Mouse (Mus musculus): ENCODE results near the gene Ctps. TPM values are rescaled to one million over a fixed set of nuclear protein-coding genes. Genes with fewer than 3 reads are reported as not detected.

The Ctps gene
- polyA plus RNA-seq, 1 experiment, result 76.3 TPM

- no peaks in the 10 kb centered on the region for H3K27me3 ChIP-seq (ENCODE audit: control insufficient read depth, insufficient read depth, insufficient read length)
- no peak overlapping the region for H3ac ChIP-seq (ENCODE audit: control insufficient read depth, insufficient read length, low read depth)
- no peaks in the 10 kb centered on the region for H3K79me2 ChIP-seq (ENCODE audit: control insufficient read depth, insufficient read depth)
- TF ChIP-seq MYOD1 (IDR thresholded peaks at IDR 0.05; ENCODE audit: control insufficient read depth, insufficient read length, low read depth), result no peak
- H3K36me3 ChIP-seq (ENCODE audit: control insufficient read depth, insufficient read depth), result no peaks in the 10 kb centered on the region
- no peak overlapping the region for H3K4me3 ChIP-seq (ENCODE audit: insufficient read depth, poor library complexity, severe bottlenecking)
- no peaks in the 10 kb centered on the region for H3K79me3 ChIP-seq (ENCODE audit: low read depth)
Measured at GRCm38 (mm10) chr4:120613691-120614329, 43.7 kb upstream of the Ctps start.

- TF ChIP-seq MYOG (IDR thresholded peaks at IDR 0.05; ENCODE audit: control insufficient read depth, extremely low read depth, insufficient read length), result no peak
- TF ChIP-seq FOSL1 (IDR thresholded peaks at IDR 0.05; ENCODE audit: insufficient read depth, low read length, poor library complexity, severe bottlenecking), result no peak
- TF ChIP-seq MAX (IDR thresholded peaks at IDR 0.05), result no peak
- no peak for TF ChIP-seq MYOD1 (IDR thresholded peaks at IDR 0.05; ENCODE audit: control insufficient read depth, insufficient read length, low read depth)
- TF ChIP-seq USF1 (IDR thresholded peaks at IDR 0.05; ENCODE audit: low read depth), result no peak
- TF ChIP-seq CTCF (IDR thresholded peaks at IDR 0.05; ENCODE audit: control insufficient read depth, insufficient read depth, insufficient read length), result no peak
- no peak for TF ChIP-seq CEBPB (IDR thresholded peaks at IDR 0.05; ENCODE audit: low read depth)
- Histone ChIP-seq H3K79me3 (ENCODE audit: low read depth) (no peaks in the 10 kb centered on the region), H3K36me3 (ENCODE audit: control insufficient read depth, insufficient read depth) (no peaks in the 10 kb centered on the region)
Measured at GRCm38 (mm10) chr4:120612304-120613080, 42.4 kb upstream of the Ctps start.

GRCm38 (mm10) chr4:120611005-120611404 lies 40.9 kb upstream of the Ctps start:
- no peaks in the 10 kb centered on the region for H3K79me2 ChIP-seq (ENCODE audit: control insufficient read depth, insufficient read depth)
- H3ac ChIP-seq (ENCODE audit: control insufficient read depth, insufficient read length, low read depth), result no peak overlapping the region
- no peak overlapping the region for H3K4me3 ChIP-seq (ENCODE audit: insufficient read depth, poor library complexity, severe bottlenecking)
- no peaks in the 10 kb centered on the region for H3K27me3 ChIP-seq (ENCODE audit: control insufficient read depth, insufficient read depth, insufficient read length)
- no peak for TF ChIP-seq CTCF (IDR thresholded peaks at IDR 0.05; ENCODE audit: control insufficient read depth, insufficient read depth, insufficient read length)
- no peak for TF ChIP-seq CEBPB (IDR thresholded peaks at IDR 0.05; ENCODE audit: low read depth)
- TF ChIP-seq MYOG (IDR thresholded peaks at IDR 0.05; ENCODE audit: control insufficient read depth, extremely low read depth, insufficient read length), result no peak
- TF ChIP-seq USF1 (IDR thresholded peaks at IDR 0.05; ENCODE audit: low read depth), result no peak
- TF ChIP-seq FOSL1 (IDR thresholded peaks at IDR 0.05; ENCODE audit: insufficient read depth, low read length, poor library complexity, severe bottlenecking), result no peak
- no peak for TF ChIP-seq MYOD1 (IDR thresholded peaks at IDR 0.05; ENCODE audit: control insufficient read depth, insufficient read length, low read depth)
- TF ChIP-seq MAX (IDR thresholded peaks at IDR 0.05), result no peak
- H3K79me3 ChIP-seq (ENCODE audit: low read depth), result no peaks in the 10 kb centered on the region
- no peaks in the 10 kb centered on the region for H3K36me3 ChIP-seq (ENCODE audit: control insufficient read depth, insufficient read depth)

More at GRCm38 (mm10) chr4:120612304-120613080, 42.4 kb upstream of the Ctps start:
- Histone ChIP-seq H3K4me3 (ENCODE audit: insufficient read depth, poor library complexity, severe bottlenecking) (no peak overlapping the region), H3ac (ENCODE audit: control insufficient read depth, insufficient read length, low read depth) (no peak overlapping the region), H3K27me3 (ENCODE audit: control insufficient read depth, insufficient read depth, insufficient read length) (no peaks in the 10 kb centered on the region), H3K79me2 (ENCODE audit: control insufficient read depth, insufficient read depth) (no peaks in the 10 kb centered on the region)

- no peaks in the 10 kb centered on the region for H3K79me2 ChIP-seq (ENCODE audit: control insufficient read depth, insufficient read depth)
- H3K36me3 ChIP-seq (ENCODE audit: control insufficient read depth, insufficient read depth), result no peaks in the 10 kb centered on the region
- no peak overlapping the region for H3K4me3 ChIP-seq (ENCODE audit: insufficient read depth, poor library complexity, severe bottlenecking)
- H3K79me3 ChIP-seq (ENCODE audit: low read depth), result no peaks in the 10 kb centered on the region
- TF ChIP-seq CEBPB (IDR thresholded peaks at IDR 0.05; ENCODE audit: low read depth), result no peak
- no peak for TF ChIP-seq CTCF (IDR thresholded peaks at IDR 0.05; ENCODE audit: control insufficient read depth, insufficient read depth, insufficient read length)
- no peak for TF ChIP-seq MAX (IDR thresholded peaks at IDR 0.05)
- no peak for TF ChIP-seq FOSL1 (IDR thresholded peaks at IDR 0.05; ENCODE audit: insufficient read depth, low read length, poor library complexity, severe bottlenecking)
- TF ChIP-seq MYOG (IDR thresholded peaks at IDR 0.05; ENCODE audit: control insufficient read depth, extremely low read depth, insufficient read length), result no peak
- no peak for TF ChIP-seq USF1 (IDR thresholded peaks at IDR 0.05; ENCODE audit: low read depth)
- no peak for TF ChIP-seq MYOD1 (IDR thresholded peaks at IDR 0.05; ENCODE audit: control insufficient read depth, insufficient read length, low read depth)
- H3ac ChIP-seq (ENCODE audit: control insufficient read depth, insufficient read length, low read depth), result no peak overlapping the region
- peaks cover 11% of the 10 kb centered on the region for H3K27me3 ChIP-seq (ENCODE audit: control insufficient read depth, insufficient read depth, insufficient read length)
Measured at GRCm38 (mm10) chr4:120606941-120607340, 36.9 kb upstream of the Ctps start.

- TF ChIP-seq MYOG (IDR thresholded peaks at IDR 0.05; ENCODE audit: control insufficient read depth, extremely low read depth, insufficient read length) (no peak), CTCF (IDR thresholded peaks at IDR 0.05; ENCODE audit: control insufficient read depth, insufficient read depth, insufficient read length) (no peak), USF1 (IDR thresholded peaks at IDR 0.05; ENCODE audit: low read depth) (no peak)
- Histone ChIP-seq H3K27me3 (ENCODE audit: control insufficient read depth, insufficient read depth, insufficient read length) (peaks cover 11% of the 10 kb centered on the region), H3K79me3 (ENCODE audit: low read depth) (no peaks in the 10 kb centered on the region), H3ac (ENCODE audit: control insufficient read depth, insufficient read length, low read depth) (no peak overlapping the region), H3K4me3 (ENCODE audit: insufficient read depth, poor library complexity, severe bottlenecking) (no peak overlapping the region), H3K79me2 (ENCODE audit: control insufficient read depth, insufficient read depth) (no peaks in the 10 kb centered on the region), H3K36me3 (ENCODE audit: control insufficient read depth, insufficient read depth) (no peaks in the 10 kb centered on the region)
Measured at GRCm38 (mm10) chr4:120602669-120603068, 32.6 kb upstream of the Ctps start.

- TF ChIP-seq USF1 (IDR thresholded peaks at IDR 0.05; ENCODE audit: low read depth) (no peak), FOSL1 (IDR thresholded peaks at IDR 0.05; ENCODE audit: insufficient read depth, low read length, poor library complexity, severe bottlenecking) (no peak), MAX (IDR thresholded peaks at IDR 0.05) (no peak), CTCF (IDR thresholded peaks at IDR 0.05; ENCODE audit: control insufficient read depth, insufficient read depth, insufficient read length) (no peak), MYOD1 (IDR thresholded peaks at IDR 0.05; ENCODE audit: control insufficient read depth, insufficient read length, low read depth) (no peak), CEBPB (IDR thresholded peaks at IDR 0.05; ENCODE audit: low read depth) (no peak), MYOG (IDR thresholded peaks at IDR 0.05; ENCODE audit: control insufficient read depth, extremely low read depth, insufficient read length) (no peak)
- Histone ChIP-seq H3K36me3 (ENCODE audit: control insufficient read depth, insufficient read depth) (no peaks in the 10 kb centered on the region), H3K4me3 (ENCODE audit: insufficient read depth, poor library complexity, severe bottlenecking) (no peak overlapping the region)
Measured at GRCm38 (mm10) chr4:120601774-120602173, 31.7 kb upstream of the Ctps start.

More at GRCm38 (mm10) chr4:120601774-120602173, 31.7 kb upstream of the Ctps start:
- no peaks in the 10 kb centered on the region for H3K79me3 ChIP-seq (ENCODE audit: low read depth)
- peaks cover 11% of the 10 kb centered on the region for H3K27me3 ChIP-seq (ENCODE audit: control insufficient read depth, insufficient read depth, insufficient read length)
- H3K79me2 ChIP-seq (ENCODE audit: control insufficient read depth, insufficient read depth), result no peaks in the 10 kb centered on the region
- H3ac ChIP-seq (ENCODE audit: control insufficient read depth, insufficient read length, low read depth), result no peak overlapping the region
